Mouse (Mus musculus) kidney, postnatal 0 days (tissue): ENCODE measurements around the gene Cep135. TPM values are rescaled to one million over a fixed set of nuclear protein-coding genes. Genes with fewer than 3 reads are reported as not detected.

Experiments
- ATAC-seq: fragments of 200-750 bp; cut with Nextera tagmentation; replicated peaks from 2 replicates; pipeline ENCODE4 v1.8.0; 2017; ENCODE audit warnings: low read depth, moderate number of reproducible peaks, moderate TSS enrichment, moderate library complexity; ENCODE audit not compliant: low FRiP score
- DNase-seq: peaks from one replicate; pipeline ENCODE4 v3.0.0-alpha.2; 2016; ENCODE audit warnings: low spot score
- H3K27ac ChIP-seq: fragments of 300-500 bp; sonication (generic); 2 replicates; pipeline ENCODE4 v1.5.1; 2014; ENCODE audit warnings: mild to moderate bottlenecking
- H3K27me3 ChIP-seq: fragments of 300-500 bp; sonication (generic); 2 replicates; pipeline ENCODE4 v1.6.1; 2014; ENCODE audit warnings: low read length, mixed read lengths; ENCODE audit not compliant: insufficient read depth
- H3K36me3 ChIP-seq: fragments of 300-500 bp; sonication (generic); 2 replicates; pipeline ENCODE4 v1.6.1; 2014; ENCODE audit warnings: low read length, mixed read lengths; ENCODE audit not compliant: insufficient read depth
- H3K4me1 ChIP-seq: fragments of 300-500 bp; sonication (generic); replicated peaks from 2 replicates; pipeline ENCODE4 v1.6.1; 2014; ENCODE audit warnings: antibody characterized with exemption, low read length, mixed read lengths; ENCODE audit not compliant: insufficient read depth
- H3K4me2 ChIP-seq: fragments of 300-500 bp; sonication (generic); 2 replicates; pipeline ENCODE4 v1.6.1; 2014; ENCODE audit warnings: mild to moderate bottlenecking, low read length, moderate library complexity, mixed read lengths
- H3K4me3 ChIP-seq: fragments of 300-500 bp; sonication (generic); replicated peaks from 2 replicates; pipeline ENCODE4 v1.5.1; 2014; ENCODE audit warnings: low read depth, low read length
- H3K9ac ChIP-seq: fragments of 300-500 bp; sonication (generic); 2 replicates; pipeline ENCODE4 v1.6.1; 2014; ENCODE audit warnings: low read depth, low read length
- H3K9me3 ChIP-seq: fragments of 300-500 bp; sonication (generic); replicated peaks from 2 replicates; pipeline ENCODE4 v1.6.1; 2016; ENCODE audit warnings: low read length, inconsistent platforms, mixed read lengths
- CTCF ChIP-seq: IDR thresholded peaks from 2 replicates; pipeline ENCODE4 v1.5.1; 2016; ENCODE audit warnings: antibody characterized with exemption, low read depth, mild to moderate bottlenecking, moderate library complexity
- WGBS: fragments of 180-500 bp; shearing (Covaris S2); extraction: QIAGEN DNeasy Blood & Tissue Kit; methylation state at CpG from one replicate; pipeline ENCODE4 v1.1.7; 2014; 5-methylcytosine and 5-hydroxymethylcytosine counted together
- polyA plus RNA-seq: library from polyadenylated mRNA; unstranded; fragments of >200 nt; fragmentation: Nextera tagmentation; extraction: Ambion mirVana; gene quantifications from 2 replicates; pipeline ENCODE4 v1.2.1, GENCODE M21; 2015

Cep135 gene
- polyA plus RNA-seq, 1 experiment from 2014 or later, result 3.7 TPM

DNA sequence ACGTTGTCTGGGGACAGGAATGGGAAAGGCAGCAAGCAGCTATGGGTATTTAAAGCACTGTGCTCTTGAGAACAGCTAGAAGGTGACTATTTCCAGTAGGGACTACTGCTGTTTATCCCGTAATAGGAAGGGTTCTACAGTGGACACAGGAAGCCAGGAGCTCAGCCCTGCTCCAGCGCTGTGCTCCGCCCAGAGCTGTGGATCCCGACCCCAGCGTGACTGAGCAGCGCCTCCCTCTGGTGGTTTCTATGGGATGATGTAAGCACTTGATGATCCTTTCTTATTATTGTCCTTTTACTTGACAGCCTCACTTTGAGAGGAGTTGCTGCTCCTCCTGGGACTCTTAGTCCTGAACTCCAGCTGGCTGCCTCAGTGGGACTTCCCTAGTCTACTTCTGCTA is 14.2 kb upstream of the Cep135 start:
- DNase-seq (no peak), ATAC-seq (no peak)
- Histone ChIP-seq H3K9me3 (no peaks in the 10 kb centered on the region), H3K36me3 (peaks cover 7% of the 10 kb centered on the region), H3K4me3 (no peak overlapping the region), H3K4me2 (no peak overlapping the region), H3K4me1 (no peaks in the 10 kb centered on the region), H3K27me3 (no peaks in the 10 kb centered on the region), H3K9ac (no peak overlapping the region), H3K27ac (no peak overlapping the region)
- WGBS, result 79% methylated on average over 7 of the region's 7 CpGs
- no peak for TF ChIP-seq CTCF

- H3K9me3 ChIP-seq, result no peaks in the 10 kb centered on the region
- no peak overlapping the region for H3K27ac ChIP-seq
- ATAC-seq (no peak), DNase-seq (no peak)
- WGBS, result 77% methylated on average over 3 of the region's 3 CpGs
- no peaks in the 10 kb centered on the region for H3K36me3 ChIP-seq
- no peaks in the 10 kb centered on the region for H3K27me3 ChIP-seq
- H3K4me2 ChIP-seq, result no peak overlapping the region
- no peak for TF ChIP-seq CTCF
- H3K4me1 ChIP-seq, result no peaks in the 10 kb centered on the region
- no peak overlapping the region for H3K4me3 ChIP-seq
- H3K9ac ChIP-seq, result no peak overlapping the region
These were observed 11.5 kb upstream of the Cep135 start for GRCm38 (mm10) chr5:76577026-76577425.

GRCm38 (mm10) chr5:76585378-76585777 is 3.1 kb upstream of the Cep135 start:
- Histone ChIP-seq H3K27ac (no peak overlapping the region), H3K4me1 (no peaks in the 10 kb centered on the region; the same call in 1 of the 2 replicates), H3K9me3 (no peaks in the 10 kb centered on the region), H3K4me3 (no peak overlapping the region), H3K4me2 (no peak overlapping the region), H3K9ac (no peak overlapping the region), H3K27me3 (no peaks in the 10 kb centered on the region), H3K36me3 (no peaks in the 10 kb centered on the region)
- ATAC-seq (no peak), DNase-seq (no peak)
- no peak for TF ChIP-seq CTCF
- WGBS, result 89% methylated on average over 2 of the region's 2 CpGs

GRCm38 (mm10) chr5:76589311-76589710 is 813 bp downstream of the Cep135 start:
- H3K9me3 ChIP-seq, result no peaks in the 10 kb centered on the region
- ATAC-seq (no peak), DNase-seq (no peak)
- no peaks in the 10 kb centered on the region for H3K27me3 ChIP-seq
- 5% methylated on average over 7 of the region's 7 CpGs for WGBS
- H3K4me3 ChIP-seq, result peak overlapping the region; percentile 96
- 0 out of 2 replicates have a peak, but pooled peaks cover 3% of the 10 kb centered on the region for H3K36me3 ChIP-seq
- no peak overlapping the region for H3K27ac ChIP-seq
- H3K9ac ChIP-seq, result peak overlapping the region; percentile 82
- H3K4me1 ChIP-seq, result no peaks in the 10 kb centered on the region; the same call in 1 of the 2 replicates
- peak overlapping the region; percentile 64 for H3K4me2 ChIP-seq
- no peak for TF ChIP-seq CTCF

GRCm38 (mm10) chr5:76590009-76590408 is 1.5 kb downstream of the Cep135 start:
- H3K36me3 ChIP-seq, result 0 out of 2 replicates have a peak, but pooled peaks cover 7% of the 10 kb centered on the region
- H3K27ac ChIP-seq, result no peak overlapping the region
- H3K4me3 ChIP-seq, result no peak overlapping the region
- H3K27me3 ChIP-seq, result no peaks in the 10 kb centered on the region
- no peak for DNase-seq
- WGBS, result 75% methylated on average over 2 of the region's 2 CpGs
- H3K4me2 ChIP-seq, result peak overlapping the region; percentile 64; the same call in 1 of the 2 replicates
- H3K9me3 ChIP-seq, result no peaks in the 10 kb centered on the region
- H3K9ac ChIP-seq, result no peak overlapping the region
- no peak for ATAC-seq
- TF ChIP-seq CTCF, result no peak
- no peaks in the 10 kb centered on the region; the same call in 1 of the 2 replicates for H3K4me1 ChIP-seq

- 49% methylated on average over 9 of the region's 9 CpGs for WGBS
These were observed 3.4 kb downstream of the Cep135 start for GRCm38 (mm10) chr5:76591885-76592284.

More at GRCm38 (mm10) chr5:76591885-76592284, 3.4 kb downstream of the Cep135 start:
- Histone ChIP-seq H3K27ac (no peak overlapping the region), H3K4me2 (no peak overlapping the region), H3K36me3 (peaks cover 26% of the 10 kb centered on the region), H3K4me3 (no peak overlapping the region), H3K27me3 (no peaks in the 10 kb centered on the region), H3K9ac (no peak overlapping the region), H3K9me3 (no peaks in the 10 kb centered on the region), H3K4me1 (no peaks in the 10 kb centered on the region; the same call in 1 of the 2 replicates)
- peak; percentile 18; the same call in 1 of the 2 replicates for TF ChIP-seq CTCF
- ATAC-seq, result no peak
- DNase-seq, result no peak
